In genomic region chr13:19242580-19242979, GRCm38 (mm10) we compare ENCODE assay signal across 7 mouse cellular contexts.
DNase-seq lines count a peak whose midpoint lies in the region; TF ChIP-seq lines count a peak whose summit lies in the region.
"Not testable (repeated sequence)": the region's sequence is repeated elsewhere in the genome, so short reads cannot be mapped to it uniquely, and the experiment has no call there.

No protein-coding gene starts in this region.

- 14% methylated on average over 4 of the region's 4 CpGs for WGBS in thymus, adult 2 months

- not testable (repeated sequence) for H3K27me3 ChIP-seq in thymus, adult 2 months (ENCODE audit: control insufficient read depth, insufficient read depth, low read length)

- not testable (repeated sequence) for TF ChIP-seq POLR2A in thymus, adult 2 months (IDR thresholded peaks at IDR 0.05; ENCODE audit: control insufficient read depth, extremely low read depth, insufficient read depth, low read length, poor library complexity)

- not testable (repeated sequence) for H3K36me3 ChIP-seq in thymus, adult 2 months (ENCODE audit: control insufficient read depth, insufficient read depth, low read length)

- H3K4me1 ChIP-seq in thymus, adult 2 months (replicated peaks; ENCODE audit: control insufficient read depth, insufficient read depth, low read length), result not testable (repeated sequence)

- not testable (repeated sequence) for TF ChIP-seq CTCF in thymus, adult 2 months (IDR thresholded peaks at IDR 0.05; ENCODE audit: borderline replicate concordance, control insufficient read depth, extremely low read depth, insufficient read depth, low read length, poor library complexity)

- peak; percentile 11 for DNase-seq in CD4-positive helper T cell, adult 2 months (ENCODE audit: low read depth, low spot score)
- DNase-seq in T-cell, adult 2 months (ENCODE audit: low spot score), result peak; percentile 13
- peak; percentile 3 for DNase-seq in embryo, embryonic 11 days
- peak; percentile 22 for DNase-seq in induced T-regulatory cell, adult 2 months (ENCODE audit: low read depth)
- DNase-seq in lung, postnatal 10 days, result peak; percentile 2
- peak; percentile 24 for DNase-seq in thymus, adult 2 months
- peak; percentile 25 to 34 for DNase-seq in thymus, postnatal 36 days

- not testable (repeated sequence) for H3K27ac ChIP-seq in thymus, adult 2 months (ENCODE audit: control insufficient read depth, insufficient read depth, low read length)

- H3K4me3 ChIP-seq in thymus, adult 2 months (ENCODE audit: control insufficient read depth, insufficient read depth, low read length), result not testable (repeated sequence)
